Mouse (Mus musculus): ENCODE results near the gene Tnfrsf8.

Tnfrsf8 gene

DNA sequence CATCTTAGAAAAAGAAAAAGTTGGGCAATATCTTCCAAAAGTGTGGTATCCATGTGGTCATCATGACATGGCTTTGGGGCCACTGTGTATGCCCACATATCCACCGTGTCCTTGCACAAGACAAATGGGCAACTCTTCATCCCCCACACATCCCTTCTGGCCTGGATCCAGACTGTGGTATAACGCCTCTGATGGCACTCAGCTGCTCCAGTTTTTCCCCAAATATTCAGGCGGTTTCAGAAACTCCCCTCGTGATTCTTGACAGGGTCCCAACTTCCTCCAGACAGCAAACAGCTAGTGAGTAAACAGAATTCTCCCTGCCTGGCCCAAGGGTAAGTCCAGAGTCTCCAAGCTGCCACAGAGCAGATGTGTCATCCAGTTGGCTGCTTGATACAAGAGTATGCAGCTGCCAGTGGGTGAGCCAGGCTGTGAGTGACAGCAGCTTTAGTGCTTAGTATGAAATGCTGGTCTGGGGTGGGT lies 47.3 kb downstream of the Tnfrsf8 start:
- DNase-seq (ENCODE audit: low spot score), result no peak

DNA sequence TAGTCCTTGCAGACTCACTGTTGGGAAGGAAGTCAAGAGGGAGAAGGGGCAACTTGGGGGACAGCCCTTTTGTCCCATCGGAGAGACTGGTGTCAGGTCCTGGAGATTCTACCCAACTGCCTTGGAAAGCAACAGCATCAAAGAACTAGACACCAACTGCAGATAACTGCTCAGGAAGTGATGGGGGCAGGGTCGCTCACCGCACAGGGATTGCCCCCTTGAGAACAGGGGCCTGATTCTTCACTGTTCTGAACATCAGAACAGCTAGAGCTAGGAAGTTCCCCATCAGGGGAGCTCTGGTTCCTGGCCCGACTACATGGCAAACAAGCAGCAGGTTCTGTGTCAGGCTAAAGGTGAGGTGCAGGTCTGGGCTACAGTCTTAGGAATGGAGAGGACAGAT lies 48.5 kb downstream of the Tnfrsf8 start:
- DNase-seq (ENCODE audit: low spot score), result no peak

DNA sequence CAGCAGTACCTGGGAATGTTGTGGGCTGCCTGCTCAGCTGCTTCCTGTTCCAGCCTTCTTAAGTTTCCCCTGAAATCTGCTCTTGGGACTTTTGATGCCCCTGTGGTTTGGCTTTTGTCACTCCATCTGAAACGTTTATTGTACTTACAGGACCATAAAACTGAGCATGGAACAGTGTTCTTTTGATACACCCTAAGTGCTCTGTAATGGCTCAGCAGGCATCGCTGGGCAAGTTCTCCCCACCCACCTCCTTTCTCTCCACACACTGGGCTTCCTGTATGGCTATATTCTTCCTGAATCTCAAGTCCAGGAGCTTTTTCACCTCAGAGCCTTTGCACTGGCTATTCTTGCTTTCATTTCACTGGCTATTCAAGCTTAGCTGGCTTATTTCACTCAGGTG lies 50.2 kb downstream of the Tnfrsf8 start:
- DNase-seq (ENCODE audit: low spot score), result no peak

DNA sequence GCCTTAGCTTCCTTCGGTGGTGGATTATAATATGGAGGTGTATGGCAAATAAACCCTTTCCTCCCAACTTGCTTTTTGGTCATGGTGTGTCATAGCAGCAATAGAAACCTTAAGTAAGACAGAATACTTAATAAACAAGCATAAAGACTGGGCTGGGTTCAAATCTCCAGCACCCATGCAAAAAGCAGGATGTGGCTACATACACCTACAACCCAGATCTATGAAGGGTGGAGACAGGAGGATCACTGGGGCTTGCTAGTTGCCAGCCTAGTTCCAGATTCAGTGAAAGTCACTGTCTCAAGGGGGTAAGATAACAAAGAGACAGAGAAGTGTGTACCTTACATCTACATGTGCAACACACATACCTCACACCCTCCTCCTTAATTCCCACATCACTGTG lies 51.4 kb downstream of the Tnfrsf8 start:
- no peak for DNase-seq (ENCODE audit: low spot score)

DNA sequence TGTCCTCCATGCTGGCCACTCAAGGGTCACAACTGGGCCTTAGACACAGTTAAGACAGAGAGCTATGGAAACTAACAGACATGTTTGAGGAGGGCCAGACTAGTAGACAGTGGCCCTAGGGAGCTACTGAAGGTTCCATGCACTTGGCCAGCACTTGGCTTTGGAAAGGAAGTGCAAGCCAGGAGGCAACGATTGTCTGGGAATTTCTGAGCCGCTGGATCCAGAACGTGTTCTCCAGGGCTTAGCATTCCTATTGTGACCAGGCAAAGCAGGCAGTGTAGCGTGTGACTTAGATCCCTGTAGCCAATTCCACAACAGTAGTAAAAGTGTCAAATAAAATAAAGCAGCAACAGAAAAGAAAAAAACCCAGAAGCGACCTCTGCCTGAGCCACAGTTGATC lies 54.2 kb downstream of the Tnfrsf8 start:
- DNase-seq (ENCODE audit: low spot score), result no peak

DNA sequence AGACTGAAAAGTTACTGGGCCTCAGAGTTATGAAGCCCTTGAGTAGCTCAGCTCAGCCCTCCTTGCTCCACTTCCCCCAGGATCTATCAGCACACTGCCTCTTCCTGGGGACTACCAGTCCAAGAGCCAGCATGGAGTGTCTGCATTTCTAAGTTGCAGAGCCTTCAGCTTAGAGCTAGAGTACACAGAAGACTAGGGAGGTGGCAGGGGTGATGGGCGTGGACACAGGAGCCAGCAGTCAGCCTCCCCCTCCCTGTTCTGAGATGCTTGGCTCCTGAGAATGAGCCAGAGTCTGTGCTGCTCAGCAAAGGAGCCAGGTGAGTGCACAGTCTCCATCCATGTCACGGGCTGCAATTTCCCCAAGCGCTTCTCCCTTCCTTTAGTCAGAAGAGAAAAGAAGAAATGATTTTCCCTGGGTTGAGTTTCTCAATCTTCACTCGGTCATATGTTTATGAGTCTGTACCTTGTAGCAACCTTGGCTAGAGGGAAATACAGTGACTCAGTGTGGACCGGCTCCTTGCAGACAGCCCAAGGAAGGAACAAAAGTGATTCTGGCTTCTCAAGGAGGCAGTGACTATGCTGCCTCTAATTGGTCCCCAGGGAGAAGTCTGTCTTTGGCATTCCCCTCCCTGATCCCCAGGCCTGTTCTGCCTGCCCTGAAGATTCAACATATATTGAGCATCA lies 57.1 kb downstream of the Tnfrsf8 start:
- no peak for DNase-seq (ENCODE audit: low spot score)

DNA sequence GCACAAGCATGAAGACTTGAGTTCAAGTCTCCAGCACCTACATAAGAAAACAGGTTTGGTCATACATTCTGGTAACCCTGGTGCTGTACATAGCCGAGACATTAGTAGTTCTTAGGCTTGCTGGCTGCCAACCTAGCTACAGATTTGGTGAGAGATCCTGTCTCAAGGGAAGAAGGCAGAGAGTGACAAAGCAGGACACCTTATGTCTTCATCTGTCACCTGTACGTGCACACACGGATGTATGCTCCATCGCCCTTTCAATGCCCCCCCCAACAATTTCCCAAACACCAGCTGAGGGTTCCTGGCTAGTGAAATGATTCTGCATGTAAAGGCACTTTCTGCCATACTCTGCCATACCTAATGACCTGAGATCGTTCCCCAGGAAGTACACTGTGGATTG lies 58.8 kb downstream of the Tnfrsf8 start:
- DNase-seq (ENCODE audit: low spot score), result no peak

DNA sequence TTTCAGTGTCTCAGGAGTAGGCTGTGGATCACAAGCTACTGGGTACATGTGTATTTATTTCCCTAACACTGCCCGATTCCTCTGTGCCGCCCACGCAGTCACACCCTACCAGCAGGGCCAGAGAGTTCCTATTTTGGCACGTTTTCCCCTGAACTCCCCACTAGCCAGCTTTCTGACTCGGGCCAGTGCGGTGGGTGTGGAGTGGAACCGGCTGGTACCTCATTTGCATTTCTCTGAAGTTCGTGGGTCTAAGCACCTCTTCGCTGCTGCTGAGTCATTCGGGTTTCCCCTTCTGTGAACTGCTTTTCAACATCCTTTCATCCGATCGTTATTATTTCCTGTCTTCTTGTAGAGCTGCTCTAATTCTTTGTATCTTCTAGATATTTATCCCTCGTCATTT lies 60.5 kb downstream of the Tnfrsf8 start:
- DNase-seq (ENCODE audit: low spot score), result peak; percentile 40

DNA sequence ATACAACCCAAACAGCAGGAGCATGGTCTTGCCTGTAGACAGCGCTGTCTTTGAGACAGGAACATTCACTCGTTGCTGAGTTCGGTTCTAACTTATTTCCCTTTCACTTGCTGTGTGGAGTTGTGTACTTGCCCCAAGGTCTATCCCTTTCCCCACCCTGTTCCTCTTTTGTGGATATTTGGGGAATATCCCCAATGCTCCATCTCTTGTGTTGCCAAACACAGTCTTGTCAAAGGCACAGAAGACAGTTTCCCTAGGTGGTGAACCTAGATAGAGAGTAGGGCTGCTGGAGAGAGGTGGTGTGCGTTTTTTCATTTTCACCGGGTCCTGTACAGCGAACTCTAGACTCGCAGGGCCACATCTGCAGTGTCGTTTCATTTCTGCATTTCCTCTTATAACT lies 62.4 kb downstream of the Tnfrsf8 start:
- DNase-seq (ENCODE audit: low spot score), result no peak

DNA sequence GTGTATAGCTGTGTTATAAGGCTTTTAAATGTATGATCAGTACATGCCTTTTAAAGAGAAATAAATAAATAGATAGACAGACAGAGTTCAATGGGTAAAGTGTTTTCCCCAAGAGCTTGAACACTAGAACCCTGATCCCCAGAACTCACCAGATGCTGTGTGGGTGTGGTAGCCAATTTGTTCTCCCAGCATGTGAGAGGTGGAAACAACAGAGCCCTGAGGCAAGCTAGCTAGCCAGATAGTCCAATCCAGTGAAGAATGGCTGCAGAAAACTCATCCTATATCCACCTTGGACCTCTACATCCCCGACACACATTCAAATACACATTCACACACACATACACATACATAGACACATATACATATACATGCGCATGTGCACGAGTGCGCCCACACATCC lies 63.4 kb downstream of the Tnfrsf8 start:
- no peak for DNase-seq (ENCODE audit: low spot score)

DNA sequence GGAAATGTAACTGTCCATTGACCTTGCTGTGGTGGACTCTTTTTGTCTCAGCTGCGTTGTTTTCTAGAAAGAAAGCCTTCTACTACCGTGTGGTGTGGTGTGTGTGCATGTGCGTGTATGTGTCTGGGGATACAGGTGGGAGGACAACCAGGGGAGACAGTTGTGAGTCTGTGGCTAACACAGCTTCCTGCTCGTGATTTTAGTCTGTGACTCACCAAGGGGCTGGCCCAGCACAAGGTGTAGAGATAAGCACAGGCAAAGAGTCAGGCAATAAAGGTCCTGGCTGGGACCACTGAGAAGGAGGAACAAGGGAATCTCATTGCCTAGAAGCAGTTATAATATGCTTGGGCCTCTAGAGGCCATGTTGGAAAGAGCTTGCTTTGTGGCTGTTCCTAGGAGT lies 65.0 kb downstream of the Tnfrsf8 start:
- DNase-seq (ENCODE audit: low spot score), result no peak

DNA sequence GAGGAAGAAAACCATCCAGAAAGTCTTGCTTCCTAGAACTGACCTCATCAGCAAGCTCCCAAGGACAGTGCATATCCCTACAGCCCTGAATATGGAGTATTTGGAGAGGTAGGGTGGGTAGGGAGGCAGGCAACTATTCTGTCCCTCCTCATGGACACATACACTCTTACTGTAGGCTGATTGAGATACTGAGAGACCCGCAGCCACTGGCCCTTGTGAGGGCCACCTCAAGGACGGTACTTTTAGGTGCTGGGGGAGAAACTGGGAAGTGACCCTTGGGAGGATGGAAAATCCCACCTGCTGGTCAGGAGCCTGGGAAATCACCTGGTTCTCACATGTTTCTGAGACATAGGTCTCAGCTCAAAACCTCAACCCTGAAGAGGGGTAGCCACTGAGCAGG lies 67.4 kb downstream of the Tnfrsf8 start:
- no peak for DNase-seq (ENCODE audit: low spot score)

DNA sequence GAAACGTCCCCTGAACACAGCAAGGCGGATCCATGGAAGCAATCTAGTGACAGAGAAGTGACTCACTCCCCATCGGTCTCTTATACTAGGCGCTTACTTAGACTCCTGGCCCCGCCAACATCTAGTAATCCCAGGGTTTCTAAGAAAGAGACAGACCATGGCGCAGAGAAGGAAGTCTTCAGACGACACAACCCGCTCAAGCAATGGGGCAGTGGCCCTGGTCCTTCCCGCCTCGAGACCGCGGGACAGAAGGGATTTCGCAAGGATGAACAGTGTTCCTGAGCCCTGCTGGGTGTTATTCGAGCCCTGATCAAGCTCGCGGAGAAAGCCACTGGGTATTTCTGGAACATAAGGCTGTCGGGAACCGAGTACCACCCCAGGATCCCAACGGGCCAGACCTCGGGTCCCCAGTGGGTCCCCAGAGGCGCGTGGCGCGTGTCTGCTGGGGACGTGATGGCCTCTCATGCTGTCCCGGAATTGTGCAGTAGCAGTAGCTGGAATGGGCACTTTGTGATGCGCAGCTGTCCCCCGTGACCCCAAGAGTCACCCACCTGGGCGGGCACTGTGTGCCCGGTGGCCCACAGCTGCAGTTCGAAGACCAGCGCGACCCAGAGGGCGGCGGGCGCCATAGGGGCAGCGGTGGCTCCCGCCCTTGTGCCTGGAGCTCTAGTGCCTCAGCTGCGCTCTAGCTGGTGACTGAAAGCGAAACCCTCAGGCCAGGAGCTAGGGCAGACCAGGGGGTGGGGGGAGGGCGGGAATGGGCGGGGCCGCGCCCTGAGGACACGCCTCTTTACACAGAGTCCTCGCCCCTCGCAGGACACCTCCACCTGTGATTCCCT lies 68.6 kb downstream of the Tnfrsf8 start, which contains the start of gene Tnfrsf1b:
Gene Tnfrsf1b (minus strand): TSS at position 698 of the 839 bp plus-strand sequence.
- DNase-seq (ENCODE audit: low spot score), result peak; percentile 75

DNA sequence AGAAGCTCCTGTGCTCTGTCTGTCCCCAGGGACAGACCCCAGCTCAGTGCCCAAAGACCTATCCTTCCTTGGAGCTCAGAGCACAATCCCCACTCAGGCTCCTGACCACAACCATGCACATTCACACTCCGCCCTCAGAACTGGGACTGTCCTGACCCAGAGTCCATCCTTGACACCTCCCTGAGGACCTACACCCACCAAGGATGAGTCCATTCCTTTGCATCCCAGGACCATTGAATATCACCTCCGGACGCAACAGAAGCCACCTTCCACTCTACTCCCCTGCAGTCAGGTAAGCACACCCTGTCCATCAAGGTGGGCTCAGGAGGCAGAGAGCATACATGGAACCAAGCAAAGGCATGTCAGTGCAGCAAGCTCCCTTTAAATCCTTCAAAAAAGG lies 69.4 kb downstream of the Tnfrsf8 start:
- DNase-seq (ENCODE audit: low spot score), result no peak

DNA sequence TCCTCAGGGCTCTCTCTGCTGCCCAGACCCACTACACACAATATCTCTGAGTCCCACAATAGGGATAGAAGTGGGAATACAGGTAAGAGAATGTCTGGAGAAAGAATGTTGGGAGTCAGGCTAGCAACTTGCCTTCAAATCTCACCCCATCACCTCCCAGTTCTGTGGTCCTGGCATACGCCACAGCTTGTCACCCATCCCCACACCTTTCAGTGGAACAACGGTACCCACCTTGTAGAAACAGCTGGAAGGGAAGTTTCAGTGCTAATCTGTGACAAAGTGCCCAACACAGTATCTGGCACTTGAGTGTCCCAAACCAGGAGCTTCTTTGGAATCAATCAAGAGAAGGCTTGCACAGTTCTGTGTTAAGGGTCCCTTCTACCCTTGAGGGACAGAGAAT lies 70.3 kb downstream of the Tnfrsf8 start:
- no peak for DNase-seq (ENCODE audit: low spot score)

DNA sequence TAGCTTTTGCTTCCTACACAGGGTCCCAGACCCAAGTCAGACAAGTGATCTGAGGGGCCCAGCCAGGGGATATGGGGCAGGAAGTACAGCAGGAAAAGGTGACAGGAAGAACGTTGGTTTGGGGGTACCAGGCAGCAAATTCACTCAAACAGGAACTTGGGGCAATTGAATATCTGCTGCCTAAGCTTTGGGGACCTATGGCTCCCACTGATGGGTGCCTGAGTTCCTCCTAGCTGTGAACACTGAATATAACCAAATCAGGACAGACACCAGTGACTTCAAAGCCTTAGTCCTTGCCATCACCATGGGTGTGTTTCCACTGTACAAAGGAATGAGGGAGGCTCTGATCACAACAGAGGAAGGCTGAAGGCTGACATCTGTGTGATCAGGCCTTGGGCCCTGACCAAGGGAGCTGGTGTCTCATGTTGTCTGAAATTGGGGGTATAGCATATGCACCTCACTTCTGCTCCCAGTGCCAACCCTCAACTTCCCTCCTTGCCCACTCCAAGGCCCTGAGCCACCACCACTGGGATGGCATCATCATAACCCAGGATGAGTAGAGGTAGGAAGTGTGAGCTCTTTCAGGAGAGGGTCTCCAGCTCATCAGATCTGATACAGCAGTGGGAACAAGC lies 72.1 kb downstream of the Tnfrsf8 start:
- DNase-seq (ENCODE audit: low spot score), result no peak

DNA sequence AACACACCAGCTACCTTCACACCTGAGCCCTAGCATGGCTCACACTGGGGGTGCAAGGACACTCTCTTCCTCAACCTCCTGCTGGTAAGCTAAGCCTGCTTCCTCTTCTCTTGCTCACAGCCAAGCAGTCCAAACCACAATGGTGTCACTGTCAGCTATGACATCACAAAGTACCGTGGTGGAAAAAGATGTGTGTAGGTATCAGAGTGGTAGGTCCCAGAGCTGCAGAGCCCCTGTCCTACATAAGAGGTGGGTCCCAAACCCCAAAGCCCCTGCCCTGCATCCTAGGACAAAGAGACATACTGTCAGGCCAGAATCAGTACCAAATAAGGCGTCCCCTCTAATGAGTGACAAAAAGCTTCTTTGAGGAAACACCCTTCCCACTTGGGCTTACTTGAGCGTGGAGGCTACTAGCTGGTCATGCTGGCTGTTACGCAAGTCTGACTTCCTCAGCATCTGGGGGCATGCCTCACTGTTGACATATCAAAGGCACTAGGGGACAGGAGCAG lies 74.2 kb downstream of the Tnfrsf8 start:
- no peak for DNase-seq (ENCODE audit: low spot score)

DNA sequence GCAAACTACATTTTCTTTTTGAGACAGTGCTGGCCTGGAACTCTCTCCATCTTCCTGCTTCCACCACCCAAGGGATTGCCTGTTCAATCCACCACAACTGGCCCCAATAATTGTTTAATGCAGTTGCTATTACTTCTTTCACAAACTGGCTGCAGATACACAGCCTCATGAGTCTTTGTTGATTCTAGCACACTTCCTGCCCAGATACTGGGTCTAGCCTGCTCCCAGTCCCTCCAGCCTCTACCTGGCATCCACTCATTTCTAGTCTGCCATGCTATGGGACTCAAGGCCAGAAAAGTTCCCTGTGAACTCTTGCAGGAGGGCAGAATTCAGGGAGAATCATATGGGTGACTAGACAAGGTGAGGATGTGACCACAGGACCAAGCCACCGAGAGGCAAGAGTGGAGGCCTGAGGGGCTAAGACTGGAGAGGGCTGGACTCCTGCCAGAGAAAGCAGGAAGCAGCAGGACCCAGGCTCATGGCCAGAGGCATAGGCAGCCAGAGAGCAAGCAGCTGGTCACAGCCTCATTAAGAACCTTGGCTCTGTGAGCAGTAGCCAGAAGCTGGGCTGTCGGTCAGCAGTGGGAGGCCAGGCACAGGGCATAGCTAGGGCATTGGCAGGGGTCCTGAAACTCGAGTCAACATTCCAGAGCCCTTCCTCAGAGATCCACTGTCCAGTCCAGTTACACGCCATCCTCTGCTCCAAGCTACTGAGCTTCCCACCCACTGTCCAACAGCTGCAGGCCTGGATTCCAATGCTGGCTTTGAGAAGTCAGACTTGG lies 75.7 kb downstream of the Tnfrsf8 start:
- peak; percentile 58 for DNase-seq (ENCODE audit: low spot score)

DNA sequence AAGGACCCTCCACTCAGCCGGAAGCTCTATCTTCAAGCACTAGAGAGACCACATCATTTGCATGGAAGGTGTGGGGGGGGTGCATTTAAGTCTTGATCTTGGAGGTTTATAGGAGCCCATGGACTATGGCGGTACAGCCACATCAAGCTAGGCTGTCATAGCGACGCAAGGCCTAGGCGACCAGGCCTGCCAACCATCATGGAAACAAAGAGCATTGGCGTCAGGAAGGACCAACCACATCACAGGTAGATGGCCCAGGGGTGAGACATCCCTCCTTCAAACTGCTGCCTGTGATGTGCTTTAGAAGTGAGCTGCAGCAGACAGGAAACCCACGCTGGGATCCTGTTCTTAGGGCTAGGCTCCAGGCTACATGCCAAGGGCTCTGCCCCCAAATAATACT lies 78.9 kb downstream of the Tnfrsf8 start:
- DNase-seq (ENCODE audit: low spot score), result no peak

DNA sequence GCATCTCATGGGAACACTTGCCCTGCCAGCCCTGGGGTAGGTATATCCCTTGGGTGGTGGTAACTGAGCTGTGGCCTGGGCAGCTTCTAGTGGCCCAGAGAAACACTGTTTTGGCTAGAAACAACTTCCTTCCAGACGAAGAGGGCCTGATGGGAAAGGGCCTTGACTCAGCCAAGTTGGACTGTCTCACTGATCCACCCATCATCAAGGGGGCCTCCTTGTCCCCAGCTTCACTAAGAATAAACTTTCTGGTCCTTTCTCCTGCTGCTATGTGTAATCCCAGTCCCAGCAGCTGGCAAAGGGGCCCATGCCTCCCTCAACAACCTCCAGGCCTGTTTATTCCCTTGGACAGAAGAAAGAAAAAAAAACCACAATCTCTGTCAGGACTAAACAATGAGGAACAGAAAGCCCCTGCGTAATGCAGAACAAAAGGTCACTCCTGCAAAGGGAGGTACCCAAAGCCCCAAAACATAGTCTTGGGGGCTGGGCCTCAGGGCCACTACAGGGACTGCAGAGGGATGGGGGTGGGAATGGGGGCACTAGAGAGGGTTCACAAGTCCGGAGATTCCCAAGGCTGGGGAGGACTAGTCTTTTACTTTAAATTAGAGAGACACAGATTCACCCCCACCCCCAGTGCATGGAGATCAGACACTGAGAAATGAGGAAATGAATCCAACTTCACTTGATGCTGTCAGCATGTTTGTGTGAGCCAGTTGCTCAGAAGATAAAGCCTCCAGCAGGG lies 81.3 kb downstream of the Tnfrsf8 start:
- DNase-seq (ENCODE audit: low spot score), result peak; percentile 41

DNA sequence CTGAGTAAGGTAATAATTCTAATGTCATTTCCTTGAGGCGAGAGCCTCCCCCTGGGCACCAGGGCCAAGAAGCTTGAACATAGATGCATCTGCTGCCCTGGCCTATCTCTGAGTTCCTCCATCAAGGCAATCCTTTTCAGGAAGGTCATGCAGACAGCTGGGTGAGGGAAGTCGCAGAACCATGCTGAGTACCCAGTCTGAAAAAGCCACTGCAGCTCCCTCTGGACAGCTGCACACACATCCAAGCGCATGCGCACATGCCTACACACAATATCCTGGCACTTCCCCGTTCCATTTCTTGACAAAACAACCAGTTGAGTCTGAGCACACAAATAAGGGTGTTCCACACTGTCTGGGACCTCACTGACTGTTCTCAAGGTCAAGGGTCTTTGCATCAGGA lies 83.2 kb downstream of the Tnfrsf8 start:
- DNase-seq (ENCODE audit: low spot score), result no peak

Data from ovary, postnatal 36 days (tissue).